Mouse (Mus musculus): ENCODE results near the gene Speer4a.
"Not testable (repeated sequence)": the region's sequence is repeated elsewhere in the genome, so short reads cannot be mapped to it uniquely, and the experiment has no call there.

Speer4a gene

DNA sequence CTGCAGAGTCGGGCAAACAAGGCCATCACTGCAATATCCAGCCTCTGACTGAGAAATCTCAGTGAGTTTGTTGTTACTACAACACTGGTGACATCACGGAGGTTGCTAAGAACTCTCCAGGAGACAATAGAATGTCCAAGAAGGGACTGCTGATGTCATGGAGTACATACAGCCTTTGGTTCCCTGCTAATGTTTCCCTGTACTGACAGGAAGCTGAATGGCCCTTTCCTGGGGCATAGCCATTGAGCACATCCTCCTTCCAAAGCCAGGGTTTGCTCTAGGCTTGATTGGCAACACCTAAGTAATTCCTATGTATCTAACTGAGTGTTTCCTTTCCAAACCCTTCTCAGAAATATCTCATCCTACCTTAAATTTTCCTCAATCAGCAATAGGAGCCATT lies at the start of gene Speer4a:
TSS of gene Speer4a (minus strand) at position 101 of the 400 bp plus-strand sequence.
- not testable (repeated sequence) for DNase-seq (ENCODE audit: low read depth, low spot score)

DNA sequence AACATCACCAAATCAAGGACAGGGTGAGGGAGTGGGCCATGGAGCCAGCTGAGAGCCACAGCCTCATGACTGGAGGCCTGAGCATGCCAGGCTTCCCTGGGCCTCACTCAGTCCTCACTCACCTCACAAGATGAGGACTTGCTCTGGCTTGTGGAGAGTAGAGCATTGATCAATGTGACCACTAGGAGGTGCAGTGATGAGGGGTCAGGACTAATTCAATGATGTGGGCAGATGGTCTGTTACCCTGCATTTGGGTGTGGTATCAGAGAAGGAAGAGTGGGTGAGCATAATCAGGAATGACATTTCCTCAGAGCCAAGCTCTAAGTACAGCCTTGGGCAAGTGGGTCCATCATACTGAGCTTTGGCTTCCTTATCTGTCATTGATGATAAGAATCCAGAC lies 39.7 kb upstream of the Speer4a start:
- DNase-seq (ENCODE audit: low read depth, low spot score) = not testable (repeated sequence)

DNA sequence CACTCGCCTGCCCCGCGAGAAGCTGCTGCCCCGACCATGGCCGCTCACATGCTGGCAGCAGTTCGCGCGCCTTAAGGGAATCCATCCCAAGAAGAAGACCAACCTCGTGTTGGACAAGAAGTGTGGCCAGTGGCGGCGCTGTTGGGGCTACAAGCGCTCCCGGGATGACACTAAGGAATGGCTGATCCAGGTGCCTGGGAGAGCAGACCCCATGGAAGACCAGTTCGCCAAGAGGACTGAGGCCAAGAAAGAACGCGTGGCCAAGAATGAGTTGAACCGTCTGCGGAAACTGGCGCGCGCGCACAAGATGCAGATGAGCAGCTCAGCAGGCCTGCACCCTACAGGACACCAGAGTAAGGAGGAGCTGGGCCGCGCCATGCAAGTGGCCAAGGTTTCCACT lies 31.4 kb upstream of the Speer4a start:
- DNase-seq (ENCODE audit: low read depth, low spot score) = no peak

DNA sequence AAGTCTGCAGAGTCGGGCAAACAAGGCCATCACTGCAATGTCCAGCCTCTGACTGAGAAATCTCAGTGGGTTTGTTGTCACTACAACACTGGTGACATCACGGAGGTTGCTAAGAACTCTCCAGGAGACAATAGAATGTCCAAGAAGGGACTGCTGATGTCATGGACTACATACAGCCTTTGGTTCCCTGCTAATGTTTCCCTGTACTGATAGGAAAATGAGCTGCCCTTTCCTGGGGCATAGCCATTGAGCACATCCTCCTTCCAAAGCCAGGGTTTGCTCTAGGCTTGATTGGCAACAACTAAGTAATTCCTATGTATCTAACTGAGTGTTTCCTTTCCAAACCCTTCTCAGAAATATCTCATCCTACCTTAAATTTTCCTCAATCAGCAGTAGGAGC lies 19.1 kb upstream of the Speer4a start, which contains the start of gene Gm7347:
TSS of gene Gm7347 (minus strand) at position 101 of the 400 bp plus-strand sequence.
- not testable (repeated sequence) for DNase-seq (ENCODE audit: low read depth, low spot score)

GRCm38 (mm10) chr5:26022816-26023215 lies 16.5 kb downstream of the Speer4a start, which contains the start of gene Gm5862:
Gm5862 (minus strand) TSS chr5:26022916.
- not testable (repeated sequence) for DNase-seq (ENCODE audit: low read depth, low spot score)

- DNase-seq (ENCODE audit: low read depth, low spot score) = not testable (repeated sequence)
Observed at GRCm38 (mm10) chr5:26007697-26008096, 31.7 kb downstream of the Speer4a start.

- peak; percentile 19 for DNase-seq (ENCODE audit: low read depth, low spot score)
Observed at GRCm38 (mm10) chr5:26006937-26007695, 32.2 kb downstream of the Speer4a start.

- not testable (repeated sequence) for DNase-seq (ENCODE audit: low read depth, low spot score)
Observed at GRCm38 (mm10) chr5:26004698-26005097, 34.7 kb downstream of the Speer4a start, which contains the start of gene Gm1979. Gm1979 (minus strand) TSS chr5:26004798.

DNA sequence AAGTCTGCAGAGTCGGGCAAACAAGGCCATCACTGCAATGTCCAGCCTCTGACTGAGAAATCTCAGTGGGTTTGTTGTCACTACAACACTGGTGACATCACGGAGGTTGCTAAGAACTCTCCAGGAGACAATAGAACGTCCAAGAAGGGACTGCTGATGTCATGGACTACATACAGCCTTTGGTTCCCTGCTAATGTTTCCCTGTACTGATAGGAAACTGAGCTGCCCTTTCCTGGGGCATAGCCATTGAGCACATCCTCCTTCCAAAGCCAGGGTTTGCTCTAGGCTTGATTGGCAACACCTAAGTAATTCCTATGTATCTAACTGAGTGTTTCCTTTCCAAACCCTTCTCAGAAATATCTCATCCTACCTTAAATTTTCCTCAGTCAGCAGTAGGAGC lies 50.8 kb downstream of the Speer4a start, which contains the start of gene Gm21698:
TSS of gene Gm21698 (minus strand) at position 101 of the 400 bp plus-strand sequence.
- DNase-seq (ENCODE audit: low read depth, low spot score) = not testable (repeated sequence)
